Mouse (Mus musculus): ENCODE data around the gene 2810408A11Rik. TPM values are rescaled to one million over a fixed set of nuclear protein-coding genes. Genes with fewer than 3 reads are reported as not detected.
"Not testable (repeated sequence)": the region's sequence is repeated elsewhere in the genome, so short reads cannot be mapped to it uniquely, and the experiment has no call there.

The 2810408A11Rik gene
- polyA plus RNA-seq, 1 experiment from 2014 or later = 6.4 TPM

GRCm38 (mm10) chr11:69933066-69933465, 32.3 kb upstream of the 2810408A11Rik start:
- Histone ChIP-seq H3K9me3 (ENCODE audit: low read length) (no peaks in the 10 kb centered on the region), H3K4me1 (ENCODE audit: insufficient read depth, low read depth, low read length) (peaks cover 15% of the 10 kb centered on the region; the same call in 1 of the 2 replicates), H3K36me3 (ENCODE audit: insufficient read depth, low read length) (no peaks in the 10 kb centered on the region), H3K27me3 (replicated peaks; ENCODE audit: insufficient read depth, low read length) (peaks cover 13% of the 10 kb centered on the region; the same call in 1 of the 2 replicates), H3K4me2 (replicated peaks; ENCODE audit: low read depth, low read length) (no peak overlapping the region), H3K4me3 (ENCODE audit: low read depth, low read length) (no peak overlapping the region), H3K27ac (ENCODE audit: low read length) (no peak overlapping the region), H3K9ac (replicated peaks; ENCODE audit: low read depth) (no peak overlapping the region)
- TF ChIP-seq EP300 (IDR thresholded peaks at IDR 0.05) (no peak), CTCF (IDR thresholded peaks at IDR 0.05) (no peak)
- ATAC-seq (no peak), DNase-seq (ENCODE audit: low spot score) (no peak)
- WGBS = 36% methylated on average over 4 of the region's 4 CpGs

DNA sequence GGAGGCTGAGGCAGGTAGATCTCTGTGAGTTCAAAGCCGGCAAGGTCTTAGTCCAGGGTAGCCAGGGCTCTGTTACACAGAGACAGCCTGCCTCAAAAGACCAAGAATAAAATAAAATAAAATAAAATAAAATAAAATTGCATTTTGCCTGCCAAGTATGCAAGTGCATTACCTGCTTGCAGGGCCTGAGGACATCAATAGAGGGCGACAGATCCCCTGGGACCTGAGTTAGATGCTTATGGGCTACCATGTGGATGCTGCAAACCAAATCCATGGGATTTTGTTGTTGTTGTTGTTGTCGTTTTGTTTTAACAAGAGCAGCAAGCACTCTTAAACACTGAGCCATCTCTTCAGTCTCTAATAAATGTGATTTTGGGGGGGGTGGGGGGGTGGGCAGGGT, 31.5 kb upstream of the 2810408A11Rik start:
- 36% methylated on average over 3 of the region's 3 CpGs for WGBS

DNA sequence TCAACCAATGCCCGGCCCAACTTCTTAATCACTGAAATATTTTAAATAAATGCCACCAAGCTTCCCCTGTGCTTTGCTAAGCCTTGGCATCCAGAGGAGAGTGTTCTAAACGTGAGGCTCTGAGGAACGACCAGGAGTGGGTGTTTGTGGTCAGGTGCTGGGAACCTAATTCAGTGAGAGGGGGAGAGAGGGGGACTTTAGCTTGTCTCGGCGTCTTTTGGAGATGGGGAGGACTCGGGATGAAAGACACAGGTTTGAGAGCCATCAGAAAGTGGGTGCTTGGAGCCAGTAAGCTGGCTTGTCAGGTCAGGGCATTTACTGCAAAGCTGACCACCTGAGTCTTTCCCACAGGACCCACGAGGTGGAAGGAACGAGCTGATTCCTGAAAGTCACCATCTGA, 31.0 kb upstream of the 2810408A11Rik start:
- 68% methylated on average over 8 of the region's 8 CpGs for WGBS
- Histone ChIP-seq H3K4me1 (ENCODE audit: insufficient read depth, low read depth, low read length) (peaks cover 14% of the 10 kb centered on the region; the same call in 1 of the 2 replicates), H3K9ac (replicated peaks; ENCODE audit: low read depth) (no peak overlapping the region), H3K27me3 (replicated peaks; ENCODE audit: insufficient read depth, low read length) (peaks cover 10% of the 10 kb centered on the region; the same call in 1 of the 2 replicates), H3K4me2 (replicated peaks; ENCODE audit: low read depth, low read length) (no peak overlapping the region), H3K9me3 (ENCODE audit: low read length) (no peaks in the 10 kb centered on the region), H3K4me3 (ENCODE audit: low read depth, low read length) (no peak overlapping the region), H3K27ac (ENCODE audit: low read length) (no peak overlapping the region), H3K36me3 (ENCODE audit: insufficient read depth, low read length) (no peaks in the 10 kb centered on the region)
- TF ChIP-seq CTCF (IDR thresholded peaks at IDR 0.05) (no peak), EP300 (IDR thresholded peaks at IDR 0.05) (no peak)
- no peak for ATAC-seq
- no peak for DNase-seq (ENCODE audit: low spot score)

More for the DNA sequence above, 31.5 kb upstream of the 2810408A11Rik start:
- no peak for DNase-seq (ENCODE audit: low spot score)
- no peaks in the 10 kb centered on the region for H3K36me3 ChIP-seq (ENCODE audit: insufficient read depth, low read length)
- H3K4me3 ChIP-seq (ENCODE audit: low read depth, low read length) = no peak overlapping the region
- no peak for ATAC-seq
- no peaks in the 10 kb centered on the region for H3K9me3 ChIP-seq (ENCODE audit: low read length)
- H3K4me2 ChIP-seq (replicated peaks; ENCODE audit: low read depth, low read length) = no peak overlapping the region
- H3K27ac ChIP-seq (ENCODE audit: low read length) = no peak overlapping the region
- peaks cover 15% of the 10 kb centered on the region; the same call in 1 of the 2 replicates for H3K4me1 ChIP-seq (ENCODE audit: insufficient read depth, low read depth, low read length)
- no peak for TF ChIP-seq EP300 (IDR thresholded peaks at IDR 0.05)
- TF ChIP-seq CTCF (IDR thresholded peaks at IDR 0.05) = peak; percentile 43
- H3K9ac ChIP-seq (replicated peaks; ENCODE audit: low read depth) = no peak overlapping the region
- peaks cover 13% of the 10 kb centered on the region; the same call in 1 of the 2 replicates for H3K27me3 ChIP-seq (replicated peaks; ENCODE audit: insufficient read depth, low read length)

DNA sequence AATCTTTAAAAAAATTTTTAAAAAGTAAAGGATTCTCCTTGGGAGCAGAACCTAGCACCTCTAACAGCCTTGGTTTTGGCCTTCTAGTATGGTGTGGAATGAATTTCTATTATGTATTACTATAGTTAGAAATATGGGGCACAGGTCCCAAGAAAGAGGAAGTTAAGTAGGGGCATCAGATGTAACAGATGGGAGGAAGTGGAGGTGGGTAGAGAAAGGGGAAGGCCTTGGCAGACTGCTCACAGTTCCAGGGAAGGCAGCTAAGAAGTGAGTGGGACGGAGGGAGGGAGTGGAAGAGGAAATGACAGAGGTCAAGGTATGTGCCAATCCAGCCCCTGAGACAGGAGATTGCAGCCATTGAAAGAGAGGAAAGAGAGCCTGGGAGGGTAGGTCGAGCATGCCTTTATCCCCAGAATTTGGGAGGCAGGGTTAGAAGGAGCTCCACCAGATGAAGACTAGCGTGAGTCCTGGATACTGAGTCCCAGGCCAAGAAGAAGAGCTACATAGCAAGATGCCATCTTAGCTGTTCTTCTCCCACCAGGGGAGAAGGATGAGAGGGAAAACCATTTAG, 30.3 kb upstream of the 2810408A11Rik start:
- Histone ChIP-seq H3K4me1 (ENCODE audit: insufficient read depth, low read depth, low read length) (peaks cover 7% of the 10 kb centered on the region; the same call in 1 of the 2 replicates), H3K9me3 (ENCODE audit: low read length) (no peaks in the 10 kb centered on the region), H3K27ac (ENCODE audit: low read length) (no peak overlapping the region), H3K9ac (replicated peaks; ENCODE audit: low read depth) (no peak overlapping the region), H3K27me3 (replicated peaks; ENCODE audit: insufficient read depth, low read length) (peaks cover 5% of the 10 kb centered on the region; the same call in 1 of the 2 replicates), H3K36me3 (ENCODE audit: insufficient read depth, low read length) (no peaks in the 10 kb centered on the region), H3K4me2 (replicated peaks; ENCODE audit: low read depth, low read length) (no peak overlapping the region), H3K4me3 (ENCODE audit: low read depth, low read length) (no peak overlapping the region)
- TF ChIP-seq CTCF (IDR thresholded peaks at IDR 0.05) (no peak), EP300 (IDR thresholded peaks at IDR 0.05) (no peak)
- 51% methylated on average over 3 of the region's 3 CpGs for WGBS
- DNase-seq (ENCODE audit: low spot score) = peak; percentile 48
- ATAC-seq = no peak

- H3K27ac ChIP-seq (ENCODE audit: low read length); H3K27me3 ChIP-seq (replicated peaks; ENCODE audit: insufficient read depth, low read length); H3K9ac ChIP-seq (replicated peaks; ENCODE audit: low read depth); DNase-seq (ENCODE audit: low spot score); H3K4me2 ChIP-seq (replicated peaks; ENCODE audit: low read depth, low read length); ATAC-seq; H3K4me3 ChIP-seq (ENCODE audit: low read depth, low read length); H3K4me1 ChIP-seq (ENCODE audit: insufficient read depth, low read depth, low read length); H3K36me3 ChIP-seq (ENCODE audit: insufficient read depth, low read length); H3K9me3 ChIP-seq (ENCODE audit: low read length): not testable (repeated sequence)
- 85% methylated on average over 8 of the region's 8 CpGs for whole genome bisulfite sequencing
Observed at GRCm38 (mm10) chr11:69930176-69930575, 29.4 kb upstream of the 2810408A11Rik start.

DNA sequence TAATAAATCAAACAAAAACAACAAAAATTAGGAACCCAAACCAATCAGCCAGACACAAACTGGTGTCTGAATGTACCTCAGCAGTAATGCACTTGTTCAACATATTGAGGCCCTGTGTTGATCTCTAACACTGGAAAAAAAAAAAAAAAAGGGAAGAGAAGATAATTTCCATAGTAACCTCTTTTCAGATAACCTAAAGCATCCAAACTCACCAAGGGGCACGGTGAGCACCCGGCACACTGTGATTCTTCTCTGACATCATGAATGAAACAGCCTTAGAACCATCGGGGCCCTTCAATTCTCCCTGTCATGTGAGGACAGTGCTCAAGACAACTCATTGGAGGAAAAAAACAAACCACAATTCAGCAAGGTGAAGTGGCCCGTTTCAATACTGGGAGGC, 28.9 kb upstream of the 2810408A11Rik start:
- Histone ChIP-seq H3K36me3 (ENCODE audit: insufficient read depth, low read length) (no peaks in the 10 kb centered on the region), H3K9ac (replicated peaks; ENCODE audit: low read depth) (no peak overlapping the region), H3K27me3 (replicated peaks; ENCODE audit: insufficient read depth, low read length) (no peaks in the 10 kb centered on the region), H3K4me1 (ENCODE audit: insufficient read depth, low read depth, low read length) (0 out of 2 replicates have a peak, but pooled peaks cover 2% of the 10 kb centered on the region), H3K27ac (ENCODE audit: low read length) (no peak overlapping the region), H3K9me3 (ENCODE audit: low read length) (no peaks in the 10 kb centered on the region), H3K4me2 (replicated peaks; ENCODE audit: low read depth, low read length) (no peak overlapping the region), H3K4me3 (ENCODE audit: low read depth, low read length) (no peak overlapping the region)
- ATAC-seq = no peak
- 15% methylated on average over 4 of the region's 4 CpGs for WGBS
- DNase-seq (ENCODE audit: low spot score) = no peak
- TF ChIP-seq EP300 (IDR thresholded peaks at IDR 0.05) (no peak), CTCF (IDR thresholded peaks at IDR 0.05) (no peak)
